Mouse (Mus musculus) right cerebral cortex, postnatal 36 days (tissue): Measurements from ENCODE around the gene Cops9.

Source experiments
- DNase-seq, 2 experiments: peaks; one replicate each; pipeline ENCODE4 v3.0.0; 2022; ENCODE audit warnings: low spot score in 2 of 2, mixed read lengths in 1 of 2

Cops9 gene

GRCm38 (mm10) chr1:92641514-92642272 lies at the start of gene Cops9:
TSS of gene Cops9 (minus strand) at chr1:92641985.
- peak; percentile 87 to 88 for DNase-seq

- no peak for DNase-seq
These were observed 49.5 kb upstream of the Cops9 start for GRCm38 (mm10) chr1:92691166-92691844.

- no peak for DNase-seq
These were observed 45.2 kb upstream of the Cops9 start for GRCm38 (mm10) chr1:92686994-92687393.

- DNase-seq, result peak; percentile 26 to 55
These were observed 41.4 kb upstream of the Cops9 start for GRCm38 (mm10) chr1:92683151-92683550.

GRCm38 (mm10) chr1:92680668-92681603 lies 39.2 kb upstream of the Cops9 start:
- no peak for DNase-seq

- no peak for DNase-seq
These were observed 37.0 kb upstream of the Cops9 start for GRCm38 (mm10) chr1:92678757-92679156.

- DNase-seq, result no peak
These were observed 34.8 kb upstream of the Cops9 start for GRCm38 (mm10) chr1:92676676-92676975.

- peak; percentile 40 to 54 for DNase-seq
These were observed 34.3 kb upstream of the Cops9 start for GRCm38 (mm10) chr1:92675932-92676675.

- no peak for DNase-seq
These were observed 31.5 kb upstream of the Cops9 start for GRCm38 (mm10) chr1:92673258-92673782.

- no peak for DNase-seq
These were observed 29.5 kb upstream of the Cops9 start for GRCm38 (mm10) chr1:92671326-92671725.

GRCm38 (mm10) chr1:92669430-92669829 lies 27.6 kb upstream of the Cops9 start:
- no peak for DNase-seq

GRCm38 (mm10) chr1:92667106-92667505 lies 25.3 kb upstream of the Cops9 start:
- DNase-seq, result no peak

GRCm38 (mm10) chr1:92659392-92659791 lies 17.6 kb upstream of the Cops9 start:
- DNase-seq, result no peak

- no peak for DNase-seq
These were observed 15.4 kb upstream of the Cops9 start for GRCm38 (mm10) chr1:92657025-92657820.

- DNase-seq, result no peak
These were observed 12.9 kb upstream of the Cops9 start for GRCm38 (mm10) chr1:92654676-92655075.

- DNase-seq, result no peak
These were observed 11.4 kb upstream of the Cops9 start for GRCm38 (mm10) chr1:92653179-92653578.

GRCm38 (mm10) chr1:92651467-92651866 lies 9.7 kb upstream of the Cops9 start:
- no peak for DNase-seq

- peak; percentile 41 to 52 for DNase-seq
These were observed 6.9 kb upstream of the Cops9 start, which contains the start of gene Otos for GRCm38 (mm10) chr1:92648673-92649072. TSS of gene Otos (minus strand) at chr1:92648841.

- no peak for DNase-seq
These were observed 6.4 kb upstream of the Cops9 start for GRCm38 (mm10) chr1:92648197-92648596.

- DNase-seq, result no peak
These were observed 6.0 kb upstream of the Cops9 start for GRCm38 (mm10) chr1:92647752-92648151.
